Mouse (Mus musculus): ENCODE measurements around the gene Cep112. TPM values are rescaled to one million over a fixed set of nuclear protein-coding genes. Genes with fewer than 3 reads are reported as not detected.

Gene Cep112
- polyA plus RNA-seq, 1 experiment from 2014 or later, result 11.6 TPM

GRCm38 (mm10) chr11:108464715-108465301 is 39.8 kb downstream of the Cep112 start:
- no peak for DNase-seq (ENCODE audit: low spot score)
- Histone ChIP-seq H3K4me3 (no peak overlapping the region), H3K4me1 (peaks cover 13% of the 10 kb centered on the region), H3K9me3 (no peaks in the 10 kb centered on the region), H3K36me3 (0 out of 2 replicates have a peak, but pooled peaks cover 3% of the 10 kb centered on the region), H3K27me3 (ENCODE audit: insufficient read depth, poor library complexity, severe bottlenecking) (no peaks in the 10 kb centered on the region), H3K27ac (no peak overlapping the region)
- 73% methylated on average over 4 of the region's 4 CpGs for WGBS

DNA sequence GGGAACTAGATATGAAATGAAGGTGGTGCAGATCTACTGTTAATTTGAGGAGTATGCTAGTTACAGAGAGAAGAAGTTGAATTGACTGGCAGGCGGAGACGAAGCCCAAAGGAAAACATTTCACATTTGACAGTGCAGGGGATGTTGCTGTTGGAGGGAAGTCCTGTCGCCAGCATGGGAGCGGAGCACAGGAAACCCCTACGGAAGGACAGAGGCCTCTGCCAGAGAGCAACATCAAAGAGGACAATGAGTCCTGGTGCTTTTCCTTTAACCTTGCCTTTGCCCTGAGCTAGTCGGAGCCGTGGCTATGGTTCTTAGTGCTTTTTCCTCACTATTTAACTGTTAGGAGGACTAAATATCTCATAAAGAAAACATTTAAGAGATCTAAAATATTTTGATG is 50.7 kb downstream of the Cep112 start:
- DNase-seq (ENCODE audit: low spot score), result no peak
- 44% methylated on average over 7 of the region's 7 CpGs for WGBS

DNA sequence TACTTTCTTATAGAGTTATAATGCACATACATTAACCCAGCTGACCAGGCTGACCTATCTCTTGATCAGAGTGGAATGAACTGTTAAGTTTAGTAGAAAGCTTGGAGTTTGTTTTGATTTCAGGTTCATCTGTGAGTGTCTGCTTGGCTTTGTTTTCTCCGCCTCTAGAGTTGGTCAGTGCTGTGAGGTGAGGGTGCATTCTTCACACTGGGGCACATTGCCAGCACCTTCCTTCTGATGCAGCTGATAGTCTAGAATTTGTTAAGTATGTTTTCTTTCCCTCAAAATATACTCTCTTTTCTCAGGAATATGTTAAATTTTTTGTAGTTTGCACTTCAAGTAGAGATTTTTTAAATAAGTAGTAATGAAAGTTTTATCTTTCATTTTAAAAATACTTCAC is 51.2 kb downstream of the Cep112 start:
- WGBS, result 79% methylated on average over 1 of the region's 1 CpGs
- no peak for DNase-seq (ENCODE audit: low spot score)
- H3K4me1 ChIP-seq, result peaks cover 1% of the 10 kb centered on the region; the same call in 1 of the 2 replicates
- no peak overlapping the region for H3K27ac ChIP-seq
- no peaks in the 10 kb centered on the region for H3K9me3 ChIP-seq
- H3K4me3 ChIP-seq, result no peak overlapping the region
- no peaks in the 10 kb centered on the region for H3K27me3 ChIP-seq (ENCODE audit: insufficient read depth, poor library complexity, severe bottlenecking)
- H3K36me3 ChIP-seq, result peaks cover 3% of the 10 kb centered on the region; the same call in 1 of the 2 replicates

More for the DNA sequence above, 50.7 kb downstream of the Cep112 start:
- Histone ChIP-seq H3K27me3 (ENCODE audit: insufficient read depth, poor library complexity, severe bottlenecking) (no peaks in the 10 kb centered on the region), H3K9me3 (no peaks in the 10 kb centered on the region), H3K36me3 (peaks cover 3% of the 10 kb centered on the region; the same call in 1 of the 2 replicates), H3K4me1 (no peaks in the 10 kb centered on the region; the same call in 1 of the 2 replicates), H3K4me3 (no peak overlapping the region), H3K27ac (no peak overlapping the region)

- Histone ChIP-seq H3K4me3 (no peak overlapping the region), H3K4me1 (peaks cover 20% of the 10 kb centered on the region), H3K27ac (no peak overlapping the region), H3K36me3 (no peaks in the 10 kb centered on the region), H3K27me3 (ENCODE audit: insufficient read depth, poor library complexity, severe bottlenecking) (no peaks in the 10 kb centered on the region), H3K9me3 (no peaks in the 10 kb centered on the region)
- 76% methylated on average over 4 of the region's 4 CpGs for WGBS
- DNase-seq (ENCODE audit: low spot score), result no peak
Observed at GRCm38 (mm10) chr11:108483976-108484375, 59.0 kb downstream of the Cep112 start.

DNA sequence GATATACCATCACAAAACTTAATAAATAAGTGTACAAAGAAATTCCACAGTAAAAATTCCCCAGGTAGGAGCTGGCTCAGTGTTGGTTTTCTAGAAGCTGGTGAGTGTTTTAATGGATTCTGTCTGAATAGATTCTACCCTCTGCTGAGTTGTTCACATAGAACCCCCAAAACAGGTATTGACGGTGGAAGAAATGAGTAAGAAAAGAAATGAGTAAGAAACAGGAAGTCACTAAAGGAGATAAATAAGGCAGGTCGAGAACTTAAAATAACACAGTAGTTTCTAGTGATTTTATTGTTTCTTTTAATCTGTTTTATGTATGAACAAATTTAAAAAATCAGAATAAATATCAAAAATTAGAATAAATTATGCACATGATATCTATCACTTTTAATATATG is 63.3 kb downstream of the Cep112 start:
- Histone ChIP-seq H3K36me3 (no peaks in the 10 kb centered on the region), H3K27me3 (ENCODE audit: insufficient read depth, poor library complexity, severe bottlenecking) (no peaks in the 10 kb centered on the region), H3K4me3 (no peak overlapping the region), H3K27ac (no peak overlapping the region), H3K4me1 (peaks cover 11% of the 10 kb centered on the region), H3K9me3 (no peaks in the 10 kb centered on the region)
- WGBS, result 61% methylated on average over 2 of the region's 2 CpGs
- DNase-seq (ENCODE audit: low spot score), result no peak

- 91% methylated on average over 4 of the region's 4 CpGs for WGBS
- no peaks in the 10 kb centered on the region for H3K36me3 ChIP-seq
- H3K27ac ChIP-seq, result no peak overlapping the region
- DNase-seq (ENCODE audit: low spot score), result no peak
- no peaks in the 10 kb centered on the region for H3K9me3 ChIP-seq
- no peak overlapping the region for H3K4me3 ChIP-seq
- peaks cover 8% of the 10 kb centered on the region for H3K4me1 ChIP-seq
- no peaks in the 10 kb centered on the region for H3K27me3 ChIP-seq (ENCODE audit: insufficient read depth, poor library complexity, severe bottlenecking)
Observed at GRCm38 (mm10) chr11:108489863-108490262, 64.9 kb downstream of the Cep112 start.

DNA sequence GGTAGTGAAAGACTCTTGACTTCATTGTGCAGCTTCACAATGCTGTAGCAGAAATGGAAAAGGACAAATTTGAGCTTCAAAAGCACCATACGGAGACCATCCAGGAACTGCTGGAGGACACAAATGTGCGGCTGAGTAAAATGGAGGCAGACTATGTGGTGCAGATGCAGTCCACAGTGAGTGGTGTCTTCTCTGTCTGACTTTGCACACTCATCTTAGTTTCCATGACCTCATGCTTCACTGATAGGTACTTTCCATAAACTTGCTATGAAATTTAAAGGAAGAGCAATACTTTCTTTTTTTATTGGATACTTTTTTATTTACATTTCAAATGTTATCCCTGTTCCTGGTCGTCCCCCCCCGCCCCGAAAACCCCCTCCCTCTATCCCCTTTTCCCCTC is 83.2 kb downstream of the Cep112 start:
- 77% methylated on average over 5 of the region's 5 CpGs for WGBS
- no peaks in the 10 kb centered on the region for H3K36me3 ChIP-seq
- H3K27ac ChIP-seq, result no peak overlapping the region
- no peak overlapping the region for H3K4me3 ChIP-seq
- DNase-seq (ENCODE audit: low spot score), result no peak
- H3K9me3 ChIP-seq, result no peaks in the 10 kb centered on the region
- no peaks in the 10 kb centered on the region for H3K27me3 ChIP-seq (ENCODE audit: insufficient read depth, poor library complexity, severe bottlenecking)
- no peaks in the 10 kb centered on the region for H3K4me1 ChIP-seq

DNA sequence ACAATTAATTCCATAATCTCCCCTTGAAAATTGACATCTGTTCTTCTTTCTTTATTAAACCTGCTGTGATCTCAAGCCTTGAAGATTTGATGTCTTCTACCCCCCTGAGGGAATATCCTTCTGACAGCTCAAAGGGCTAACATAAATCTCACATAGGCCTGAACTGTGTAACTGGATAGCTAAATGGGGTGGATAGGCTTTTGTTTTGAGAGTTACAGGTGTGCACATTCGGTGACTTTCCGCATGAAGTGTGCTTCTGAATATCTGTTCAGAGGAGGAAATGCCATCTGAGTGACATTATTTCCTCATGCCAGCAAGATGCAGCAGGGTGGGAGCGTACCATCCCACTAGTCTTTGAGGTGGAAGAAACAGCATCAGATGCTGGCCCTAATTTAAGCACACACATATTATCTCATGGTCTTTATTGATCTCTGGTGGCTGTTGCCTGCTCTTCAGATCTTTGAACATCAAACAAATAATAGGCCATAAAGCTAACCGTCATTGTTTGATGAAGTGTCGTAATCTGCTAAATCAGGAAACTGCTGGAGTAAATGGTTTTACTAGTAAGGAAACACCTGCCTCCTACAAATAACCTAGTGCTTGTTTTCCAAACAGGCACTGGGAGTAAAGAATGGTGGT is 102.9 kb downstream of the Cep112 start:
- H3K4me3 ChIP-seq, result no peak overlapping the region
- H3K27me3 ChIP-seq (ENCODE audit: insufficient read depth, poor library complexity, severe bottlenecking), result no peaks in the 10 kb centered on the region
- no peaks in the 10 kb centered on the region for H3K36me3 ChIP-seq
- 74% methylated on average over 5 of the region's 5 CpGs for WGBS
- no peaks in the 10 kb centered on the region for H3K4me1 ChIP-seq
- no peak for DNase-seq (ENCODE audit: low spot score)
- H3K27ac ChIP-seq, result no peak overlapping the region
- H3K9me3 ChIP-seq, result no peaks in the 10 kb centered on the region

DNA sequence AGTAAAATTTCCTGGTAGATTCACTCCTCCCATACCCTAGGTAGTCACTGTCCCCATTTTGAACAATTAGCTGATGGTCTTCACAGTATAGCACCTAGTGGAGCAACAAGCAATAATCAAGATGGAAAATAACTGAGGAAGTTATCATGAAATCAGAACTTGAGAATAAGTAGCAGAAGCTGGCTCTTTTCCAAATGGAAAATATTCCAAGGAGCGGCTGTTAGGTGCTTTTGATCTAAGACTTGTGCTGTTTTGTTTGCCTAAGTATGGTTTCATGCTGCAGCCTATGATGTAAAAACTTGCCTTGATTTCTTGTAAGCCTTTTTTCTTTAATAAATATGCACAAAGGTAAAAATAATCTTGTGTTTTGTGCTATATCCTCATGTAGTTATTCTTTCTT is 107.9 kb downstream of the Cep112 start:
- Histone ChIP-seq H3K4me3 (no peak overlapping the region), H3K36me3 (no peaks in the 10 kb centered on the region), H3K27ac (no peak overlapping the region), H3K27me3 (ENCODE audit: insufficient read depth, poor library complexity, severe bottlenecking) (no peaks in the 10 kb centered on the region), H3K9me3 (no peaks in the 10 kb centered on the region), H3K4me1 (no peaks in the 10 kb centered on the region)
- no peak for DNase-seq (ENCODE audit: low spot score)
- 85% methylated on average over 1 of the region's 1 CpGs for WGBS

- WGBS, result 85% methylated on average over 3 of the region's 3 CpGs
Observed at GRCm38 (mm10) chr11:108534014-108534413, 109.0 kb downstream of the Cep112 start.

DNA sequence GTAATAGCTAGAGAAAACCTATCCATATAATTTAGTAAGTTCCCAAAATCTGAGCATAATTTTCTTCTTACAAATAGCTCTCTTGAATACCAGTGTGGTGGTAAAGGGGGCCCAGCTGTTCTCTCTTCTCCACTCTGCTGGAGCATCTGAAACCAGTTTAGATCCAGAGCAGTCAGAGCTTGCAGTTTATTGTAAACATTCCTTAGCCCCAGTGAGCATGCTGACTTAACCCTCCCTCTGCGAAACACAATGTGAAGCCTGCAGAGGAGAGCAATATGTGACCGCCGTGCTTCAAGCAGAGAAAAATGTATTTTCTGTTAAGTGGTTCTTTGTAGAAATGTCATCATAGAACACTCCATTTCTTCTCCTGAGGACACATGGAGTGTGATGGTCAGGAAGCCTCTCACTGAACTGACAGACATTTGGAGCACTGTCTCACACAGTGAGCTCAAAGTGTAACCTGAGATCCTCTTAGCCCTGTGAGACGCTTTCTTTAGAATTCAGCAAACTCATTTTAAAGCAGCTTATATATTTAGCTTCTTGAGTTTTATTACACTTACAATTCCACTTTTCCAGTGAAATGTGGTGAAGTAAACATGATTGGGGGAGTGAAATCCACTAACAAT is 128.1 kb downstream of the Cep112 start:
- Histone ChIP-seq H3K4me3 (no peak overlapping the region), H3K27ac (no peak overlapping the region), H3K4me1 (0 out of 2 replicates have a peak, but pooled peaks cover 4% of the 10 kb centered on the region), H3K27me3 (ENCODE audit: insufficient read depth, poor library complexity, severe bottlenecking) (no peaks in the 10 kb centered on the region), H3K9me3 (no peaks in the 10 kb centered on the region), H3K36me3 (no peaks in the 10 kb centered on the region)
- WGBS, result 25% methylated on average over 4 of the region's 4 CpGs
- no peak for DNase-seq (ENCODE audit: low spot score)

More at GRCm38 (mm10) chr11:108534014-108534413, 109.0 kb downstream of the Cep112 start:
- no peaks in the 10 kb centered on the region for H3K4me1 ChIP-seq
- H3K4me3 ChIP-seq, result no peak overlapping the region
- no peak for DNase-seq (ENCODE audit: low spot score)
- H3K27ac ChIP-seq, result no peak overlapping the region
- no peaks in the 10 kb centered on the region for H3K27me3 ChIP-seq (ENCODE audit: insufficient read depth, poor library complexity, severe bottlenecking)
- H3K36me3 ChIP-seq, result no peaks in the 10 kb centered on the region
- no peaks in the 10 kb centered on the region for H3K9me3 ChIP-seq

GRCm38 (mm10) chr11:108553881-108554280 is 128.9 kb downstream of the Cep112 start:
- no peak for DNase-seq (ENCODE audit: low spot score)
- H3K9me3 ChIP-seq, result no peaks in the 10 kb centered on the region
- 0 out of 2 replicates have a peak, but pooled peaks cover 4% of the 10 kb centered on the region for H3K4me1 ChIP-seq
- H3K27ac ChIP-seq, result no peak overlapping the region
- no peaks in the 10 kb centered on the region for H3K36me3 ChIP-seq
- H3K4me3 ChIP-seq, result no peak overlapping the region
- H3K27me3 ChIP-seq (ENCODE audit: insufficient read depth, poor library complexity, severe bottlenecking), result no peaks in the 10 kb centered on the region
- WGBS, result 83% methylated on average over 1 of the region's 1 CpGs

- no peak overlapping the region for H3K27ac ChIP-seq
- whole genome bisulfite sequencing, result 86% methylated on average over 4 of the region's 4 CpGs
Observed at GRCm38 (mm10) chr11:108558544-108558943, 133.6 kb downstream of the Cep112 start.

More at GRCm38 (mm10) chr11:108558544-108558943, 133.6 kb downstream of the Cep112 start:
- DNase-seq (ENCODE audit: low spot score), result no peak
- no peaks in the 10 kb centered on the region for H3K27me3 ChIP-seq (ENCODE audit: insufficient read depth, poor library complexity, severe bottlenecking)
- H3K4me1 ChIP-seq, result no peaks in the 10 kb centered on the region
- H3K36me3 ChIP-seq, result no peaks in the 10 kb centered on the region
- no peak overlapping the region for H3K4me3 ChIP-seq
- no peaks in the 10 kb centered on the region for H3K9me3 ChIP-seq

Data from heart, embryonic 10.5 days (tissue).